In genomic region chr1:57846856-57847698, GRCm38 (mm10) we compare ENCODE assay signal across 16 mouse cellular contexts.
A peak's percentile ranks its signal among the peaks of the same experiment; 100 is the strongest.
DNase-seq lines count a peak whose midpoint lies in the region; ATAC-seq lines count a peak whose summit lies in the region.
"Had no signal": no experiment of that assay in that cellular context is flagged by ENCODE, and none has a peak within 500 bp of the region (broad histone marks: within the 10 kb centered on the region; RNA-seq: fewer than 3 reads in every experiment).

No protein-coding gene starts in this region.

- no peaks in the 10 kb centered on the region for H3K9me3 ChIP-seq in lung, embryonic 15.5 days
- H3K9me3 ChIP-seq in limb, embryonic 13.5 days: no peaks in the 10 kb centered on the region
- no peaks in the 10 kb centered on the region for H3K9me3 ChIP-seq in neural tube, embryonic 12.5 days
- H3K9me3 ChIP-seq: embryonic facial prominence, embryonic 13.5 days; G1E; liver, embryonic 15.5 days had no signal

- WGBS in lung, embryonic 15.5 days: 46% methylated on average over 15 of the region's 15 CpGs
- 48% methylated on average over 15 of the region's 15 CpGs for WGBS in limb, embryonic 13.5 days
- 44% methylated on average over 15 of the region's 15 CpGs for WGBS in neural tube, embryonic 12.5 days

- no peak overlapping the region for H3K4me2 ChIP-seq in lung, embryonic 15.5 days
- no peak overlapping the region for H3K4me2 ChIP-seq in limb, embryonic 13.5 days (replicated peaks)
- no peak overlapping the region; the same call in 1 of the 2 replicates for H3K4me2 ChIP-seq in neural tube, embryonic 12.5 days (replicated peaks)
- H3K4me2 ChIP-seq: embryonic facial prominence, embryonic 13.5 days; liver, embryonic 15.5 days had no signal

- H3K27me3 ChIP-seq in lung, embryonic 15.5 days: no peaks in the 10 kb centered on the region
- H3K27me3 ChIP-seq in limb, embryonic 13.5 days: no peaks in the 10 kb centered on the region
- H3K27me3 ChIP-seq in neural tube, embryonic 12.5 days (replicated peaks): no peaks in the 10 kb centered on the region
- H3K27me3 ChIP-seq: embryonic facial prominence, embryonic 13.5 days; liver, embryonic 15.5 days had no signal

- no peaks in the 10 kb centered on the region for H3K36me3 ChIP-seq in lung, embryonic 15.5 days
- peaks cover 4% of the 10 kb centered on the region; the same call in 1 of the 2 replicates for H3K36me3 ChIP-seq in limb, embryonic 13.5 days
- no peaks in the 10 kb centered on the region for H3K36me3 ChIP-seq in neural tube, embryonic 12.5 days
- H3K36me3 ChIP-seq: embryonic facial prominence, embryonic 13.5 days; G1E; liver, embryonic 15.5 days had no signal

- no peak for DNase-seq in lung, postnatal 25 days (ENCODE audit: low spot score)
- peak; percentile 39 for DNase-seq in forelimb bud, embryonic 11.5 days (ENCODE audit: low read depth, low spot score)
- no peak for DNase-seq in frontal cortex, postnatal 14 days (ENCODE audit: low spot score in 2 of 2)
- no peak for DNase-seq in kidney, postnatal 25 days
- no peak for DNase-seq in natural killer cell, adult 2 months (ENCODE audit: low spot score in 2 of 2)
- DNase-seq: cerebellum, adult 2 months; heart, adult 2 months; heart, postnatal 10 days; kidney, adult 11 months; kidney, postnatal 4 days had no signal

- no peak for ATAC-seq in lung, embryonic 15.5 days (ENCODE audit: borderline replicate concordance, extremely low read depth, low FRiP score, low TSS enrichment)
- ATAC-seq in limb, embryonic 13.5 days (ENCODE audit: low FRiP score, low read depth): no peak; the same call in 1 of the 2 replicates
- peak; percentile 51 for ATAC-seq in neural tube, embryonic 12.5 days (ENCODE audit: low FRiP score, low read depth)

- no peak overlapping the region for H3K4me3 ChIP-seq in lung, embryonic 15.5 days
- H3K4me3 ChIP-seq in limb, embryonic 13.5 days: no peak overlapping the region
- no peak overlapping the region for H3K4me3 ChIP-seq in neural tube, embryonic 12.5 days
- H3K4me3 ChIP-seq: embryonic facial prominence, embryonic 13.5 days; heart, adult 2 months; liver, embryonic 15.5 days had no signal

- peak overlapping the region; percentile 54 for H3K27ac ChIP-seq in lung, embryonic 15.5 days
- 0 out of 2 replicates have a peak overlapping the region, but pooled peaks have one; percentile 2 for H3K27ac ChIP-seq in limb, embryonic 13.5 days
- H3K27ac ChIP-seq in neural tube, embryonic 12.5 days: no peak overlapping the region
- H3K27ac ChIP-seq: embryonic facial prominence, embryonic 13.5 days; heart, adult 2 months; liver, embryonic 15.5 days had no signal

- peaks cover 30% of the 10 kb centered on the region for H3K4me1 ChIP-seq in lung, embryonic 15.5 days
- peaks cover 32% of the 10 kb centered on the region for H3K4me1 ChIP-seq in limb, embryonic 13.5 days
- H3K4me1 ChIP-seq in neural tube, embryonic 12.5 days: peaks cover 21% of the 10 kb centered on the region
- H3K4me1 ChIP-seq: liver, embryonic 15.5 days had no signal

- no peak overlapping the region for H3K9ac ChIP-seq in lung, embryonic 15.5 days
- no peak overlapping the region for H3K9ac ChIP-seq in limb, embryonic 13.5 days
- H3K9ac ChIP-seq in neural tube, embryonic 12.5 days: no peak overlapping the region
- H3K9ac ChIP-seq: embryonic facial prominence, embryonic 13.5 days; liver, embryonic 15.5 days had no signal
